Mouse (Mus musculus) adipocyte (in vitro differentiated cells): ENCODE data around the gene Ikzf4.
A peak's percentile ranks its signal among the peaks of the same experiment; 100 is the strongest.
"Not testable (repeated sequence)": the region's sequence is repeated elsewhere in the genome, so short reads cannot be mapped to it uniquely, and the experiment has no call there.

Source experiments
- DNase-seq: peaks from one replicate; pipeline ENCODE4 v3.0.0-alpha.2; 2016; ENCODE audit warnings: low spot score

Gene Ikzf4

GRCm38 (mm10) chr10:128639999-128640398 lies 5.8 kb downstream of the Ikzf4 start:
- DNase-seq = no peak

DNA sequence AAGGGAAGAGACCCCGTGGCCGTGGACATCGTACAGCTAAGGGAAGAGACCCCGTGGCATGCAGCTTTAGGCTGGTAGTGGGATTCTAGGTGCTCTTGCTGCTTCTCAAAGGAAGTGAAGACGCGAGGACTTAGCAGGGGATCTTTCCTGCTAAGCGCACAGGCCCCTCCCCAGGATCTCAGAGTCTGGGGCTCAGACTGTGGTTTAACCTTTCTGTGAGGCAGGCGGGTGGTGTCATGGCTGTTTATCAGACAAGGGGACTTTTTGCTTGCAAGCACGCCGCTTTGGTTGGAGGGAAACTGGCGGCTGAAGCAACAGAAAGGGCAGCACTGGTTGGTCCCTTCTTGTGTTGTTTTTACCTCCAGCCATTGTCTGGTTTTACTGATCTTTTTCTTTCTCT lies 8.8 kb downstream of the Ikzf4 start:
- no peak for DNase-seq

DNA sequence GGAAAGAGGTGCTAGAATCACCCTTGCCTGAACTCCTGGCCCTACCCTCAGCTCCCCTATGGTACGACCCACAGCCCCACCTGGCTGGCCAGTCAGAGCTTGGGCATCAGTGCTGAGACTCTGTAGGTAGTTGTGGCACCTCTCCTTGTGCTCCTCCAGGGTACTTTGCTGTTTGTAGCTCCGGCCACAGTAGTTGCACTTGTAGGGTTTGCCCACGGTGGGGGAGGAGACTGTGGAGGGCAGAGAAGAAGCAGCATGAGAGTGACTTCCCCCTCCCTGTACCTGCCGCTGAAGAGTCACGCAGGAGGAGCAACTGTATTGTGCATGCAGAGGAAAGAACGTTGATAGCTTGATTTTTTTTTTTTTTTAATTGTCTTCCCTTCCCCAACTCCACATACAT lies 9.2 kb downstream of the Ikzf4 start:
- DNase-seq = no peak

DNA sequence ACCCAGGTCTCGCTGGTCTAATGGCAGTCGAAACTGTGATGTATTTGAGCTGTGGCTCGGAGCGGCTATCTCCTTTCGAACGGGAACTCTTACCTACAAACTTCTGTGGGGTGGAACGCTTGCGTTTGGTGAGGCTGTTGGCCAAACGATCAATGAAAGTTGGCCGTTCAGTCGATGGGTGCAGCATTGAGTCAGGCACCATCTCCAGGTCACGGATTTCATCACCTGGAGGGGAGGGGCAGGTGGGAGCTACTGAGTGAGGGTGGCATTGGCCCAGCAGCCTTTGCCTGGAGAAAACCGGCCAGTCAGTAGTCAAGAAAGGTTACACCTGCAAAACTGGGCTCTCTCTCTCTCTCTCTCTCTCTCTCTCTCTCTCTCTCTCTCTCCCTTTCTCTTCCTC lies 10.1 kb downstream of the Ikzf4 start:
- no peak for DNase-seq

DNA sequence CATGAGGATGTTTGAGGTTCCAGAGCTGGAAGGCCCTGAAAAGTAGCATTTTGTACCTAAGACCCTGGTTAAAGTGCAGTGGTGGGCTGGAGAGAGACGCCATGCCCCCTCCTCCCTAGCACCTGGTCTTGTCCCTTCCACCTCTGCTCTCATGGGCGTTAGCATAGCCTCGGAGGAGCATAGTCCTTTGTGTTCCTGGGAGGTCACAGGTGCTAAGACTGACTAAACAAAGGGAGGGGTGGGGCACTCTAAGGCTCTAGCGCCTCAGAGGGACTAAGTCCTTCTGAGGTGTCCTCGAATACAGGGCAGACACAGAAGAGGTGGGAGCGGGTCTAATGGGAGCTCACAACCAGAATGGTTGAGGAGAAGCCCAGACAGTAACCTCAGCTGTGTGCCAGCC lies 14.2 kb downstream of the Ikzf4 start:
- DNase-seq = no peak

DNA sequence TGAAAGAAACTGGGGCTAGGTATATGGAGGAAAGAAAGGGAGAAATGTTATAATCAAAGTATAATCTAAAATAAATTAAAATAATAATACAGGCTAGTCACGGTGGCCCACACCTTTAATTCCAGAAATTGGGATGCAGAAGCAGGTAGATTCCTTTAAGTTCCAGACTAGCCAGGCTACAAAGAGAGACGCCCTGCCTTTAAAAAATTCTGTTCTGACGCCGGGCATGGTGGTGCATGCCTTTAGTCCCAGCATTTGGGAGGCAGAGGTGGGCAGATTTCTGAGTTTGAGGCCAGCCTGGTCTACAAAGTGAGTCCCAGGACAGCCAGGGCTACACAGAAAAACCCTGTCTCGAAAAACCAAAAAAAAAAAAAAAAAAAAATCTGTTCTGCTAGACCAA lies 15.5 kb downstream of the Ikzf4 start:
- DNase-seq = not testable (repeated sequence)

DNA sequence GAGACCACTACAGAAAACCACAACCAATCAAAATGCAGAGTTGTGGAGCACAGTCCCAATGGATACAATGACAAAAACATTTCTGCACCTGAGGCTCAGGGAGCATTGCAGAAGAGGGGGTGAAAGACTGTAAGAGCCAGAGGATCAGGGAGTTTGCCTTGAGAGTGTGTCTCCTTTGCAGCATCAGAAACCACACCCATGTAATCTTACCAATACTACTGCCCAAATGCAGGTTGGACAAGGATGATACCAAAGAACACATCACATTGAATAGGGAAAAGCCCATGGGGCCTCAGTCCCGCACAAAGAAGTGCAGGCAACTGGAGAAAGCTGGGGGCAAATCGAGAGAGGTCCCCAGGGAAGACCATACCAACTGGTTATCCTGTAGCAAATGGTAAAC lies 16.0 kb downstream of the Ikzf4 start:
- no peak for DNase-seq

DNA sequence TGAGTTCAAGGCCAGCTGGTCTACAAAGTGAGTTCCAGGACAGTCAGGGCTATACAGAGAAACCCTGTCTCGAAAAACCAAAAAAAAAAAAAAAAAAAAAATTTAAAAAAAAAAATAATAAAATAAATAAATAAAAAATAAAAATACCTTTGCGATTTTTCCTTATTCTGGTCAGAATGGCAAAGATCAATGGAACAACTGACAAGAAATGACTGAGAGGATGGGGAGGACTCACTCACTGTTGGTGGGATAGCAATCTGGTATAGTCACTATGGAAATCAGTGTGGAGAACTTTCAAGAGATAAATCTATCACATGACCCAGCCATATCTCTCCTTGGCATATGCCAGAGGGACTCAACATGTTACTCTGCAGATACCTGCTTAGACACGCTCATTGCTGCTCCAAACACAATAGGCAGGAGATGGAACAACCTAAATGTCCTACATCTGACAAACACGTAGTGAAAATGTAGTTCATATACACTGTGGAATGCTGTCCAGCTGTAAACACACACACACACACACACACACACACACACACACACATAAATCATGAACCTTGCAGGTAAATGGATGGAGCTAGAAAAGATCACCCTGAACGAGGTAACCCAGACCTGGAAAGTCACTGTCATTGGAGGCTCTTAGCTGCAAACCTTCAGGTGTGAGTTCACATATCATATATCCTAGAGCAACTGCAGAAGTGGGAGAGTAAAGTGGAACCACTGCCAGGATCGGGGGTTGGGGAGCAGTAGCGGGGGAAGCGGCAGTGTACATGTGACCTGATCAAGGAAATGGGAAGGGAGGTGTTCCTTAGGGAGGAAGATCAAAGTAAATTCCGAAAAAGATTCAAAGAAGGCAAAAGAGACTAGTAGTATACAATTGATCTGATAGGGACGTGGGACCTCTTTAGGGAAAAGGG lies 18.1 kb downstream of the Ikzf4 start:
- no peak for DNase-seq

- DNase-seq = peak; percentile 99
Measured at GRCm38 (mm10) chr10:128626311-128627310, 19.2 kb downstream of the Ikzf4 start, which contains the start of gene Rps26. Rps26 (minus strand) TSS chr10:128626747.

DNA sequence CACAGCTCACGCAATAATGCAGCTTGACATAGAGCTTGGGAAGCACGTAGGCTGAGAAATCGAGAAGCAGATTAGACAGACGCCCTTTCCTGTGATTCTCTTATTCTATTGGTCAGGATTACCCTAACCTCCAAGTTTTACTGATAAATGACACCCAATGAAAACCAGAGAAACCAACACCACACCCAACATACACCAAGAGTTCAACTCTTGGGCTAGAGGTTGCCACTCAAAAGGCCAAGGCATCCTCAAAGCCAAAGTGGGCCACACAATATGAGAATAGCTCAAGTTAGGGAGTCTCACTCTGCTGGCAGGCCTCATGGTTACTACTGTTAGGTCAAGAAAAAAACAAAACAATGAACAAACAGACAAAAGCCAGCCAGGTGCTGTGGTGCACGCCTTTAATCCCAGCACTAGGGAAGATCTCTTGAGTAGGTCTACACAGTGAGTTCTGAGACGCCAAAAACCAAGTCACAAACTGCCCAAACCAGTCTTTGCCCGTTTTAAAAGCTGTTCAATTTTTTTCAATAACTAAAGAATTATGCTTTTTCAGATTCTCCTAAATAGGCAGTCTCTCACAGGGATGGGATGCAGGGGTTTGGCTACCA lies 20.4 kb downstream of the Ikzf4 start:
- peak; percentile 20 for DNase-seq

- DNase-seq = not testable (repeated sequence)
Measured at GRCm38 (mm10) chr10:128623106-128623613, 22.6 kb downstream of the Ikzf4 start.

DNA sequence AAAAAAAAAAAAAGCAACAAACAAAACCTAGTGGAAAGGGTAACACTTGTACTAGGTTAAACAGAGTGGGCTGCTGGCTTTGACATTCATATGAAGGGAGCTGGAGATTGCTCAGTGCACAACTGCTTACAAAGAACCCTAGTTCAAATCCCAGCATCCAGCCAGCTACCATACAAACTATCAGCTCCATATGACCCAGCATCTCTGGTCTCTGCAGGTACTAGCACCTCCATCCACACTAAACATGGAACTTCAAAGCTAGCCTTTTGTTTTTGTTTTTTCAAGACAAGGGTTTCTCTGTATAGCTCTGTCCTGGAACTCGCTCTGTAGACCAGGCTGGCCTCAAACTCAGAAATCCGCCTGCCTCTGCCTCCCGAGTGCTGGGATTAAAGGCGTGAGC lies 23.1 kb downstream of the Ikzf4 start:
- no peak for DNase-seq

DNA sequence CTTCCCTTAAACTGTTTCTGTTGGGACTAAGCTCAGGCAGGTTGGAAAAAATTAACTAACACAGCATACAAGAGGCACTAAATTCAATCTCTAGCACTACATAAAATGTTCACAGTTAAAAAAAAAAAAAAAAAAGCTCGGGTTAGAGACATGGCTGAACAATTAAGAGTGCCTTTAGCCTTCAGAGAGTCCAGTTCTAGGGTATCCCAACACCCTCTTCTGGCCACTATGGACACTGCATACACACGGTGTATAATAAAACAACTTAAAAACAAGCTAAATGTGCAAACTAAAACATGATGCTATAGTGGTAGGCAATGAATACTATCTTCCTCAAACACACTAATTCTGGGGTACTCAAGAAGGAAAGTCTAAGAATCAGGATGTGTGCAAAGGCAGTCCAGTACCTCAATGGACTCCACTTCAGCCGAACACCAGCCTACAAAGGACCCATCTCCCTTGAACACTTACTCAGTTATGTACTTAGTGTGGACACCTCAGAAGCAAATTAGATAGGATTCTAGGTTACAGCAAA lies 23.7 kb downstream of the Ikzf4 start:
- DNase-seq = no peak

DNA sequence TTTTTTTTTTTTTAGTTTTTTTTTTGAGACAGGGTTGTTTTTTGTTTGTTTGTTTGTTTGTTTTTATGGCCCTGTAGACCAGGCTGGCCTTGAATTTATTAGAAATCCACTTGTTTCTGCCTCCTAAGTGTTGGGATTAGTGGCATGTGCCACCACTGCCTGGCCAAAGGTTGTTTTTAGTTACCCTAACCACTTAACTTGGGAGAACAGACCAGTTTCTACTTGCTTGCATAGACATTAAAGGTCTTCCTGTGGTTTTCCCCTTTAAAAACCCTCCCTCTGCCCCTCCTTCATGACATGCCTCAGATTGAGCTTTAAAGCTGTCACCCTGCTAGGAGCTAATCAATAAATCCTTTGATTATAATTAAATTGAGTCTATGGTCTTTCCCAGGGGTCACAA lies 25.6 kb downstream of the Ikzf4 start:
- no peak for DNase-seq

- not testable (repeated sequence) for DNase-seq
Measured at GRCm38 (mm10) chr10:128619148-128619547, 26.6 kb downstream of the Ikzf4 start.

- no peak for DNase-seq
Measured at GRCm38 (mm10) chr10:128618570-128618969, 27.2 kb downstream of the Ikzf4 start.

DNA sequence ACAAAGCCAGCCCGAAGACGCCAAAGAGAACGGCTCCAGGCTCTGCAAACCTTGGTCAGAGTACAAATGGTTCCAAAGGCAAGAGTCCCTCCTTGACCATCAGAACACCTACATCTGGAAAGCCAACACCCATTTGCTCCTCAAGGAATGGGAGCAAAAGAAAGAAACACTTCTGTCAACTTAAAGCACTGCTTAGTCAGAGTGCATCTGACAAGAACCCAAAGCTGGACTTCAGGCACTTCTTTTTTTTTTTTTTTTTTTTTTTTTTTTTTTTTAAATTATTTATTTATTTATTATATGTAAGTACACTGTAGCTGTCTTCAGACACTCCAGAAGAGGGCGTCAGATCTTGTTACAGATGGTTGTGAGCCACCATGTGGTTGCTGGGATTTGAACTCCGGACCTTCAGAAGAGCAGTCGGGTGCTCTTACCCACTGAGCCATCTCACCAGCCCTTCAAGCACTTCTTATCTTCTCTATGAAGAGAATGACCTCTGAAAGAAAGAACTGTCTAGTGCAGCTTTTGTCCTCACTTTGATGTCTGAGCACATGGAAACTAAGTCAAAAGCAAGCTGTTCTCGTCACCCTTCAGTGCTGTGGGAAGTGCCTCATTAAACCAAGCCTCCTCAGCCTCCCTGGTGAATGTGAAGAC lies 29.9 kb downstream of the Ikzf4 start:
- DNase-seq = not testable (repeated sequence)

- DNase-seq = no peak
Measured at GRCm38 (mm10) chr10:128614934-128615333, 30.9 kb downstream of the Ikzf4 start.

- DNase-seq = not testable (repeated sequence)
Measured at GRCm38 (mm10) chr10:128613820-128614219, 32.0 kb downstream of the Ikzf4 start.

GRCm38 (mm10) chr10:128613154-128613440 lies 32.7 kb downstream of the Ikzf4 start:
- no peak for DNase-seq

DNA sequence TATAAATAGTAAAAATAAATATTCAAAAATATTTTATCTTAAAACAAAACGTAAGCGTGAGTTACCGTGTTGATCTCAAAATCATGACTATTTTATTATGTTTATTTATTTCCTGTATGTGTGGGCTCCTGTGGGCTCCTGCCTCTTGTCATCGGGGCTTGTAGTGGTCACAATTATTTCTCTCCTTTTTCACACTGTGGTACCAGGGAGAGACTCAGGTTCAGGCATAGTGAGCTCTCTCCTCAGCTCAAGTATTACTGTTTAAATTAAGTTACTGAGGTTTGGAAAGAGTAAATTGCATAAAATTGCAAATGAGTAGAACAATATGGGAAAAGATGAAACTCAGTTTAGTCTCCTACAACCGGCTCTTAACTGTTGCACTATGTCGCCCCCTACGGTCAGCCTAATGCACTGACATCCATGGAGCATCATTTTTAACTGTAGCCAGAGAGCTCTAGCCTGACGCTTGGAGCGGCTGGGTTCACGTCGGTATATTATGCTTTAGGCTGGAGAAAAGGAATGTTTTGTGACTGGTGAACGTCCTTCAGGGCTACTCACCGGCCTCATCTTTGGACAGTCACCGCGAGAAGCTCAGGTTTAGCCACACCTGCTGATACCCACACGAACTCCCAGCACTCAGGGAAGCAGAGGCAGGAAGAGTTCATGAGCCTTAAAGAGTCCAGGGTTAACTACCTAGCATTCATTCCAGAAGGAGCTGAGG lies 33.2 kb downstream of the Ikzf4 start:
- peak; percentile 86 for DNase-seq
